Mouse (Mus musculus): ENCODE results near the gene Commd1. TPM values are rescaled to one million over a fixed set of nuclear protein-coding genes. Genes with fewer than 3 reads are reported as not detected.

Commd1 gene
- polyA plus RNA-seq, 1 experiment = not detected

- TF ChIP-seq CTCF (IDR thresholded peaks at IDR 0.05; ENCODE audit: insufficient read depth, low read depth, low read length) (no peak), POLR2A (IDR thresholded peaks at IDR 0.05; ENCODE audit: insufficient read depth, low read depth, low read length) (no peak)
- Histone ChIP-seq H3K4me1 (ENCODE audit: control insufficient read depth, insufficient read depth, low read length) (no peaks in the 10 kb centered on the region), H3K4me3 (ENCODE audit: insufficient read depth, low read depth, low read length) (no peak overlapping the region), H3K27ac (ENCODE audit: insufficient read depth, low read depth, low read length) (no peak overlapping the region)
- WGBS = 91% methylated on average over 4 of the region's 4 CpGs
Measured at GRCm38 (mm10) chr11:22937716-22938316, 44.4 kb downstream of the Commd1 start.

- WGBS = 39% methylated on average over 5 of the region's 5 CpGs
Measured at GRCm38 (mm10) chr11:22936446-22937125, 45.6 kb downstream of the Commd1 start.

GRCm38 (mm10) chr11:22932167-22932566, 50.0 kb downstream of the Commd1 start:
- Histone ChIP-seq H3K27ac (ENCODE audit: insufficient read depth, low read depth, low read length) (no peak overlapping the region), H3K4me3 (ENCODE audit: insufficient read depth, low read depth, low read length) (no peak overlapping the region), H3K4me1 (ENCODE audit: control insufficient read depth, insufficient read depth, low read length) (peaks cover 8% of the 10 kb centered on the region)
- TF ChIP-seq POLR2A (IDR thresholded peaks at IDR 0.05; ENCODE audit: insufficient read depth, low read depth, low read length) (no peak), CTCF (IDR thresholded peaks at IDR 0.05; ENCODE audit: insufficient read depth, low read depth, low read length) (no peak)

More at GRCm38 (mm10) chr11:22936446-22937125, 45.6 kb downstream of the Commd1 start:
- Histone ChIP-seq H3K4me1 (ENCODE audit: control insufficient read depth, insufficient read depth, low read length) (no peaks in the 10 kb centered on the region), H3K4me3 (ENCODE audit: insufficient read depth, low read depth, low read length) (no peak overlapping the region), H3K27ac (ENCODE audit: insufficient read depth, low read depth, low read length) (no peak overlapping the region)
- TF ChIP-seq POLR2A (IDR thresholded peaks at IDR 0.05; ENCODE audit: insufficient read depth, low read depth, low read length) (no peak), CTCF (IDR thresholded peaks at IDR 0.05; ENCODE audit: insufficient read depth, low read depth, low read length) (no peak)

GRCm38 (mm10) chr11:22931320-22931905, 50.8 kb downstream of the Commd1 start:
- H3K4me3 ChIP-seq (ENCODE audit: insufficient read depth, low read depth, low read length) = no peak overlapping the region
- 100% methylated on average over 2 of the region's 2 CpGs for WGBS
- peaks cover 8% of the 10 kb centered on the region for H3K4me1 ChIP-seq (ENCODE audit: control insufficient read depth, insufficient read depth, low read length)
- no peak for TF ChIP-seq CTCF (IDR thresholded peaks at IDR 0.05; ENCODE audit: insufficient read depth, low read depth, low read length)
- TF ChIP-seq POLR2A (IDR thresholded peaks at IDR 0.05; ENCODE audit: insufficient read depth, low read depth, low read length) = no peak
- no peak overlapping the region for H3K27ac ChIP-seq (ENCODE audit: insufficient read depth, low read depth, low read length)

- TF ChIP-seq POLR2A (IDR thresholded peaks at IDR 0.05; ENCODE audit: insufficient read depth, low read depth, low read length) = no peak
- TF ChIP-seq CTCF (IDR thresholded peaks at IDR 0.05; ENCODE audit: insufficient read depth, low read depth, low read length) = no peak
- Histone ChIP-seq H3K4me1 (ENCODE audit: control insufficient read depth, insufficient read depth, low read length) (peaks cover 8% of the 10 kb centered on the region), H3K27ac (ENCODE audit: insufficient read depth, low read depth, low read length) (no peak overlapping the region), H3K4me3 (ENCODE audit: insufficient read depth, low read depth, low read length) (no peak overlapping the region)
- 35% methylated on average over 2 of the region's 2 CpGs for WGBS
Measured at GRCm38 (mm10) chr11:22930129-22930528, 52.1 kb downstream of the Commd1 start.

- no peak overlapping the region for H3K4me3 ChIP-seq (ENCODE audit: insufficient read depth, low read depth, low read length)
- no peak for TF ChIP-seq CTCF (IDR thresholded peaks at IDR 0.05; ENCODE audit: insufficient read depth, low read depth, low read length)
- TF ChIP-seq POLR2A (IDR thresholded peaks at IDR 0.05; ENCODE audit: insufficient read depth, low read depth, low read length) = no peak
- 71% methylated on average over 8 of the region's 8 CpGs for WGBS
- H3K27ac ChIP-seq (ENCODE audit: insufficient read depth, low read depth, low read length) = no peak overlapping the region
- peaks cover 8% of the 10 kb centered on the region for H3K4me1 ChIP-seq (ENCODE audit: control insufficient read depth, insufficient read depth, low read length)
Measured at GRCm38 (mm10) chr11:22928586-22929169, 53.5 kb downstream of the Commd1 start.

GRCm38 (mm10) chr11:22923606-22924005, 58.6 kb downstream of the Commd1 start:
- 67% methylated on average over 2 of the region's 2 CpGs for WGBS

GRCm38 (mm10) chr11:22922546-22922945, 59.6 kb downstream of the Commd1 start:
- 99% methylated on average over 2 of the region's 2 CpGs for WGBS
- H3K4me1 ChIP-seq (ENCODE audit: control insufficient read depth, insufficient read depth, low read length) = no peaks in the 10 kb centered on the region
- no peak overlapping the region for H3K4me3 ChIP-seq (ENCODE audit: insufficient read depth, low read depth, low read length)
- H3K27ac ChIP-seq (ENCODE audit: insufficient read depth, low read depth, low read length) = no peak overlapping the region
- TF ChIP-seq CTCF (IDR thresholded peaks at IDR 0.05; ENCODE audit: insufficient read depth, low read depth, low read length) (no peak), POLR2A (IDR thresholded peaks at IDR 0.05; ENCODE audit: insufficient read depth, low read depth, low read length) (no peak)

More at GRCm38 (mm10) chr11:22923606-22924005, 58.6 kb downstream of the Commd1 start:
- Histone ChIP-seq H3K27ac (ENCODE audit: insufficient read depth, low read depth, low read length) (no peak overlapping the region), H3K4me1 (ENCODE audit: control insufficient read depth, insufficient read depth, low read length) (peaks cover 1% of the 10 kb centered on the region; the same call in 1 of the 2 replicates), H3K4me3 (ENCODE audit: insufficient read depth, low read depth, low read length) (no peak overlapping the region)
- no peak for TF ChIP-seq CTCF (IDR thresholded peaks at IDR 0.05; ENCODE audit: insufficient read depth, low read depth, low read length)

GRCm38 (mm10) chr11:22919336-22919735, 62.8 kb downstream of the Commd1 start:
- H3K4me1 ChIP-seq (ENCODE audit: control insufficient read depth, insufficient read depth, low read length) = no peaks in the 10 kb centered on the region
- 95% methylated on average over 2 of the region's 2 CpGs for WGBS
- H3K4me3 ChIP-seq (ENCODE audit: insufficient read depth, low read depth, low read length) = no peak overlapping the region
- TF ChIP-seq CTCF (IDR thresholded peaks at IDR 0.05; ENCODE audit: insufficient read depth, low read depth, low read length) (no peak), POLR2A (IDR thresholded peaks at IDR 0.05; ENCODE audit: insufficient read depth, low read depth, low read length) (no peak)
- no peak overlapping the region for H3K27ac ChIP-seq (ENCODE audit: insufficient read depth, low read depth, low read length)

All from olfactory bulb, adult 2 months (tissue).